Mouse (Mus musculus): Measurements from ENCODE around the gene Pm20d1.

DNA sequence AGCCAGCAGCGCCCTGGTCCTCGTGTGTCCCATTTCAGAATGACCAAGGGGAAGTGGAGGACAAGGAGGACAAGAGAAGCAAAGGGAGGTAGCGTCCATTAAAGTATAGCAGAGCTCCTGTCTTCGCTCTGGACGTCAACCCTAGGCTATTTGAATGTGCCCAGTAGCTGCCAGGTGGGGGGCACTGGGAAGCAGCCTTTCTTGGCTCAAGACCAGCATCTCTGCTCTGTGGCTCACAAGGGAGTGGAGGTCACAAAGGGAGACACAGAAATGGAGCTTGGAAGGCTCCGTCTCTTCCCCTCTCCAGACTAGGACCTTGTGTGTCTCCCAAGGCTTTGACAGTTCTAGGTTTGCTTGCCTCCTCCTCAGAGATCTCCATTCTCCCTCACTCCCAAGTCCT, 19.7 kb downstream of the Pm20d1 start:
- TF ChIP-seq POLR2A (IDR thresholded peaks at IDR 0.05; ENCODE audit: borderline replicate concordance, control insufficient read depth, low read depth, low read length) (no peak), CTCF (IDR thresholded peaks at IDR 0.05; ENCODE audit: control insufficient read depth, insufficient read depth, low read length) (no peak)
